Mouse (Mus musculus) frontal cortex, adult (tissue): ENCODE measurements around the gene Zc3h18.
A peak's percentile ranks its signal among the peaks of the same experiment; 100 is the strongest.

Source experiments
- ATAC-seq: cut with Nextera tagmentation; 2 replicates; pipeline ENCODE4 v1.9.2; 2017; ENCODE audit warnings: mild to moderate bottlenecking, moderate library complexity, mixed read lengths; ENCODE audit not compliant: low TSS enrichment

Gene Zc3h18

GRCm38 (mm10) chr8:122376365-122377231 lies at the start of gene Zc3h18:
TSS of gene Zc3h18 (plus strand) at chr8:122376609.
- ATAC-seq: peak; percentile 92

DNA sequence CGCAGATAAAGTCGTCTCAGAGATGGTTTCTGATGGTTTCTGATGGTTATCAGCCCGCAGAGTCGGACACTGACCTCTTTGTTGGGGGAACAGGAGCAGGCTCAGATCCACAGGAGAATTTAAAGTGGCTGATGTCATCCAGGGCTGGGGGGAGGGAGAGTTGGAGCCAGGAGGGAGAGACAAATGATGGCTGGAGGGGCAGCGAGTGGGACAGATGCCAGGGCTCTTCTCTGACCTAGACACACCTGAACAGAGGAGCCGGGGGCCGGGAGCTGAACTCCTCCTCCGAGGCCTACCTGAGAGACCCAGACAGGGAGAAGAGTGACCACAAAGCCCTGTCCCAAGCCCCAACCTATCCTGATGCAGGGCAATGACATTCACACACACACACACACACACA lies 47.3 kb upstream of the Zc3h18 start:
- no peak for ATAC-seq

DNA sequence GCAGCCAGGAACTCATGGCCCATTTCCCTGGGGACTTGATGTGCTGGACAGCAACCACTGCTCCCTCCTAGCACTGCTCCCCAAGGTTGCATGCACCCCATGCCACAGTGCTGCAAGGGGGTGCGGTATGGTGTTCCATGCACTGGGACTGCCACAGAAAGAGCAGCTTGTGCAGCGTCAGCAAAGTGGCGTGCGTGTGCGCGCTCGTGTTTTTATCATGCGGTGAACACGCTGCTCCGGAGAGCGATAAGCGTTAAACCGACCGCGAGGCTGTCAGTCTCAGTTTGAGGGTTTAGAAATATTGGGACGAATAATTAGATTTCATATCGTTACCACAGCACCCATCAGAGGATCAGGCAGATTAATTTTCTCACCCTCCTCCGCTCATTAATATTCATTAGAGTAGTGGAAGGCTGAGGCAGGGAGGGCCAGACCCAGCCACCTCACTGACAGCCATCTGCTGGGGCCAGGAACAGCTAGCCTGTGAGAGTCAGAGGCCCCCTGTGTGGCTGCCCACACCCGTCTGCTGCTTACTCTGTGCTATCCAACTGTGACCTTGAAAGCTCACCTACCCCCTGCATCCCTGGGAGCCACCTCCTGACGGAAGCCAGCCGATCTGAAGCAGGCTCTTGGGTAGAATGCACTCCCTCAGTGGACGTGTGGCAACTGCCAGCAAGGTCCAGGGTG lies 46.7 kb upstream of the Zc3h18 start:
- no peak for ATAC-seq

DNA sequence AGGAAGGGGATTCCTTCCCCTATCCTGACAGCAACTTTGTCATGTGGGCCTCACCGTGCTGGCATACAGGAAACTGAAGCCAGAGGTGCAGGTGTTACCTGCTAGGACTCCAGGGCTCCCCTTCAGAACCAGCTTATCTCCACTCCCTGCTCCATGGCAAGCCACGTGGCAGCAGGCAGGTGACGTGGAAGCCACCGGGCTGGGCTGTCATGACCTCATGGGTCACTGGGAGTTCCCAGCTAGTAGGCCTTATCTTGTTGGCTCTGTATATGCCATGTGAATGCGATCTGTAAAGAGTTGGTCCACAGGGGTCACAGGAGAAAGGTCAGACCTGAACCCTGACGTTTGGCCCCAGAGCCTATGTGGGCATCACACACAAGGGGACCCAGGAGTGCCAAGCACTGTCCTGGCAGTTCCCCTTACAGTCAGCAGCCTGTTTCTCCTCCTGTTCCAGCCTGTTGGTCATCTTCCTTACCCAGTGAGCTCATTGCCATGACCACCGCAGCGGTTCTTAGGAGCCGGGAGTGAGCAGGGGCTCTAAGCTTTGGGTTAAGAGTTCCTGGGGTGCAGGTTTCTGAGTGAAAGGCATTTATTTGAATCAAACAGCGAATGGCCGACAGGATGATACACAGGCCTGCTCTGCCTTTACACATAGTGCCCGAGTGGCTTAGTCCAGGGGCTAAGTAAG lies 45.8 kb upstream of the Zc3h18 start:
- ATAC-seq: no peak

DNA sequence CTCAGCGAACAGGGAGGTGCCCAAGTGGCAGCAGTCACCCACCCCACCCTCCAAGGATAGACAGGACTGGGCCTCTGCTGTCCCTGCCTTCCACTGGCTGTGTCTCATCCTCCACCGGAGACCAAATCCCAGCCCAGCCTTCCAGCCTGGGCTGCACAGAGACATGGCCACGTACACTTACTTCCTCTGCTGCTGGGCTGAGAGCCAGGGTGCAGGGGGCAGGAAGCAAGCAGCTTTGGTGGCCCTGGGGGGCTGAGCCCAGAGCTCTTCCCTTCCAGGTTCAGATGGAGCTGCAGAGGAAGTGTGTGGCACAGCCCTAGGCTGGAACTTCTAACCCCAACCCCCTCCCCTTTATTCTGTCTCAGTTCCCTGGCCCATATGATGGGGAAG lies 45.3 kb upstream of the Zc3h18 start:
- no peak for ATAC-seq

- peak; percentile 42; the same call in 1 of the 2 replicates for ATAC-seq
Observed at GRCm38 (mm10) chr8:122332753-122333506, 43.5 kb upstream of the Zc3h18 start.

- no peak for ATAC-seq
Observed at GRCm38 (mm10) chr8:122333531-122333930, 42.9 kb upstream of the Zc3h18 start.

GRCm38 (mm10) chr8:122334791-122335490 lies 41.5 kb upstream of the Zc3h18 start:
- ATAC-seq: no peak

GRCm38 (mm10) chr8:122335638-122336250 lies 40.7 kb upstream of the Zc3h18 start:
- ATAC-seq: 0 out of 2 replicates have a peak, but pooled peaks have one; percentile 8

DNA sequence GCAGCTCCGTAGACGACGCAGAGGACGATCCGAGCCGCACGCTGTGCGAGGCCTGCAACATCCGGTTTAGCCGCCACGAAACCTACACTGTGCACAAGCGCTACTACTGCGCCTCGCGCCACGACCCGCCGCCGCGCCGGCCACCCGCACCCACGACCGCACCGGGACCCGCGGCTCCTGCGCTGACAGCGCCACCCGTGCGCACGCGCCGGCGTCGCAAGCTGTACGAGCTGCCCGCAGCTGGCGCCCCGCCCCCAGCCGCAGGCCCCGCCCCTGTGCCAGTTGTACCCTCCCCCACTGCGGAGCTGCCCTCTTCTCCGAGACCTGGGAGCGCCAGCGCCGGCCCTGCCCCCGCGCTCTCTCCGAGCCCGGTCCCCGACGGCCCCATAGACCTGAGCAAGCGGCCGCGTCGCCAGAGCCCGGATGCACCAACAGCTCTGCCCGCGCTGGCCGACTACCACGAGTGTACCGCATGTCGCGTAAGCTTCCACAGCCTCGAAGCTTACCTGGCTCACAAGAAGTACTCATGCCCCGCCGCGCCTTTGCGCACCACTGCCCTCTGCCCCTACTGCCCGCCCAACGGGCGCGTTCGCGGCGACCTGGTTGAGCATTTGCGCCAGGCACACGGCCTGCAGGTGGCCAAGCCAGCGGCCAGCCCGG lies 40.0 kb upstream of the Zc3h18 start:
- ATAC-seq: peak; percentile 17

DNA sequence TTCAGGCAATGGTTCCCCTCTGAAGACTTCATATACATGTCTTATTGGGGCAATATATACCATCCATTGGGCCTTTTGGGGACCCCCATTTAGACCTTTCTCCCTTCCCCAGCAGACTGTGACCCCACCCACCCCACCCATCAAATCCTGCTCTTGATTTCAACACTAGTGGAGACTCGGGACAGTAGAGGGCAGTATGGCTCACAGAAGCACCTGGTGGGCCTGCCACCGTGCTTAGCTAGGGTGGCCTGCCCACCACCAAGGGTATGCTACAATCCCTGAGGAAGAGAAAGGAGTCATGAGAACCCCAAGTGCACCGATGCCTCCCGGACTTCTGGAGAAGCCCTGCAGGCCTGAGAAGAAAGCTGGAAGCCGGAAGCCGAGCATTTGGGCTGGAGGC lies 37.6 kb upstream of the Zc3h18 start:
- no peak for ATAC-seq

DNA sequence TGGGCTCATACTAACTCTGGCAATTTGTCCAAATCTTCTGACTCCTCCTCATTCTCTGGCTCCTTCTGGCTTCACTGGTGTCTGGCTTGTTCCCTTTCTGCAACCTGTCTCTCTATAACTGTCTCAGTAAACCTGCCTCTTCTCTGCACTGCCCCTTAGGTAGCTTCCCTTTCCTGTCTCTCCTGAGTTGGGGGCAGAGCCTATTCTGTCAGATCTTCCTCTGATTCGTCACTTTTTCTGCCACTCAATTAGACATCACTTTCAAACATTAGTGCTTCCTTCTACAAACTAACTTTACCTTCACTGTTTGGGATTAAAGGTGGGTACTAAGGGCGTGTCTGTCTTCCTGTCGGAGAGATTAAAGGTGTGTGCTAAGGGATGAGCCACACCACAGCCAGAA lies 35.6 kb upstream of the Zc3h18 start:
- ATAC-seq: no peak

DNA sequence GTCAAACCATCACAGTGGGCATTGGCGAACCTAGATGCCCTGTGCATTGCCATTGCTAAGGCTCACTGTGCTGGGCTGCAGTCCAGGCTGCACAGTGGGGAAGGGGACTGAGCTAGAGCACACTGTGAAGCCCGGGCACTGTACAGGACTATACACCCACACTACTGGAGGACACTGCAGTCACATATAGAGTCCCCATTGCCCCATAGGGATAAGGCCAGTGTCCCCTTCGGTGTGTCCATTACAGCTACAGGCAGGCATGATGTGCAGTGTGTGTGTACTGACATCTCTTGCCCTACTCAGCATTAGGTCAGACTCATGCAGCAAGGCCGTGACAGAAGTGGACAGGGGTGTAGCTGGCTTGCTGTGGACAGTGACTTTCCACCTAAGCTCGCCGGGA lies 34.6 kb upstream of the Zc3h18 start:
- ATAC-seq: no peak

- no peak for ATAC-seq
Observed at GRCm38 (mm10) chr8:122342362-122342761, 34.0 kb upstream of the Zc3h18 start.

GRCm38 (mm10) chr8:122342806-122343209 lies 33.6 kb upstream of the Zc3h18 start:
- ATAC-seq: peak; percentile 32

DNA sequence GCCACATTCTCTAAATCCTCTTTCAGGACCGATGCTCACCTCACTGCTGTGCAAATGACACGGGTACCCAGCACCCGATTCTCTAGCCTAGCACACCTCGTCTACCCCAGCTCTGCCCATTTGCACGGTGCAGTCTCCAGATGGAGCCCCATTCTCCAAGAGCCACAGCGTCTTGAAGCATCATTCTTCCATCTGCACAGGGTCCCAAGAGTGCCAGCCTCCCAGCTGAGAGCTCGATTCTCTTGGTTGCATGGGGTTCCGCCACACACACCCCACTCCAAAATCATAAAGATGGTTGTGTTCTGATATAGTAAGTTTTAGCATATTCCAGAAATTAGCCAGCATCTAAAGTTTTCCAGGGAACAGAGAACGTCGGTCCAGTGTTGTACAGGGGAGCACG lies 33.1 kb upstream of the Zc3h18 start:
- 0 out of 2 replicates have a peak, but pooled peaks have one; percentile 18 for ATAC-seq

- ATAC-seq: 0 out of 2 replicates have a peak, but pooled peaks have one; percentile 28
Observed at GRCm38 (mm10) chr8:122343758-122344157, 32.7 kb upstream of the Zc3h18 start.

- ATAC-seq: no peak
Observed at GRCm38 (mm10) chr8:122344219-122344618, 32.2 kb upstream of the Zc3h18 start.

DNA sequence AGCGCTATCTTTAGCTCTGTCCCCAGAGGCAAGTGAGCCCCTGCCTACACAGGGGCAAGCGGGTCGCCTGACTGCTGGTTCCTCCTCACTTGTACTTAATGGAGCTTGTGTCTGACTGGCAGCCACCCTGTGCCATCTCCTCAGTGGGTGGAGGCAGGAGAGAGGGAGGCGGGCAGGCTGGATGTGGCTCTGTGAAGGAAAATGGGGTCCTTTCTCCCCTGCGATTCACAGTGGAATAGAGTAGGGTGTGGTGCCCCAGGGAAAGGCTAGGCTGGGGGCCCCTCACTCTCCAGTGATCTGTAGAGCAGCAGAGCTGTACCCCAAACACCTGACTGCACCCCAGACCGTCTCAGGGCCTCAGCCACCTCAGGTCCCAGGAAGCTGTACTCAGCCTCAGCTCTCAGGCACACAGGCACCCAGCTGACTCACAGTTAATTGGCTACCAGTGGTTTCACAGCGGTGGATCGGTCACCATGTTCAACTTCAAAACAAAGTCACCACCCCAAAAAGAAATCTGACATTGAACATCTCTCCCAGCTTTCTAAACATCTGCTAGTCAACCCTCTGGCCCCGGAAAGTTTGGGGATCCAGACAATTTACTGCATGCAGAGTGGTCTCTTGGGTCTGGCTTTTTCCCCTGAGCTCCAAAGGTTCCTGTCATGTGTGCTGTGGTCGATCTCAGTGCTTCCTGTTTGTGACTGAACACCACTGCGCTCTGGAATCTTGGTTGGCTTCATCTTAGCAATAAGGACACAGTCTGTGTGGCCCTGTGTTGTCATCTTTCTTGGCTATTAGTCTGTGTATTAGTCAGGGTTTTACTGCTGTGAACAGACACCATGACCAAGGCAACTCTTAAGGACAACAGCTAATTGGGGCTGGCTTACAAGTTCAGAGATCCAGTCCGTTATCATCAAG lies 31.0 kb upstream of the Zc3h18 start:
- ATAC-seq: no peak
